Mouse (Mus musculus) myocyte (in vitro differentiated cells): ENCODE measurements at regions not wholly inside any gene's neighbourhood (a gene's known extent, or its start where the extent isn't known, plus 50 kb on each side); places are given as distances from the start of the nearest gene placed in this dataset.

Source experiments
- H3K27me3 ChIP-seq: one replicate; pipeline ENCODE4 v1.6.1; 2011; ENCODE audit not compliant: control insufficient read depth, insufficient read depth, insufficient read length
- H3K36me3 ChIP-seq: one replicate; pipeline ENCODE4 v1.6.1; 2011; ENCODE audit not compliant: control insufficient read depth, insufficient read depth
- H3K4me2 ChIP-seq: one replicate; pipeline ENCODE4 v1.6.1; 2011; ENCODE audit warnings: low read depth, control low read depth
- H3K4me3 ChIP-seq: one replicate; pipeline ENCODE4 v1.5.1; 2011; ENCODE audit warnings: mild to moderate bottlenecking, control low read depth, moderate library complexity
- H3K79me2 ChIP-seq: one replicate; pipeline ENCODE4 v1.6.1; 2011; ENCODE audit not compliant: control insufficient read depth, insufficient read depth
- H3ac ChIP-seq: one replicate; pipeline ENCODE4 v1.6.1; 2011; ENCODE audit not compliant: control insufficient read depth, insufficient read length
- CEBPB ChIP-seq: IDR thresholded peaks from 2 replicates; pipeline ENCODE4 v1.6.1; 2011; ENCODE audit warnings: mild to moderate bottlenecking, moderate library complexity; ENCODE audit not compliant: poor library complexity, insufficient read depth, severe bottlenecking
- E2F4 ChIP-seq: IDR thresholded peaks from one replicate; pipeline ENCODE4 v1.6.1; 2011; ENCODE audit warnings: mild to moderate bottlenecking, control low read depth, moderate library complexity; ENCODE audit not compliant: insufficient read depth
- MAX ChIP-seq: IDR thresholded peaks from one replicate; pipeline ENCODE4 v1.6.1; 2011; ENCODE audit warnings: low read depth, mild to moderate bottlenecking, control low read depth
- MYOD1 ChIP-seq, 3 experiments: IDR thresholded peaks; one replicate each; pipeline ENCODE4 v1.6.1; 2011; ENCODE audit warnings: control low read depth in 2 of 3, low read depth in 2 of 3, mild to moderate bottlenecking in 2 of 3, moderate library complexity in 1 of 3; ENCODE audit not compliant: insufficient read length in 2 of 3, control insufficient read depth in 1 of 3
- MYOG ChIP-seq, 3 experiments: IDR thresholded peaks; one replicate each; pipeline ENCODE4 v1.6.1; 2011; ENCODE audit warnings: control low read depth in 2 of 3, low read depth in 2 of 3, mild to moderate bottlenecking in 2 of 3; ENCODE audit not compliant: insufficient read length in 2 of 3, control insufficient read depth in 1 of 3, insufficient read depth in 1 of 3
- POLR2A ChIP-seq: IDR thresholded peaks from one replicate; pipeline ENCODE4 v1.6.1; 2011; ENCODE audit warnings: low read depth, mild to moderate bottlenecking, control low read depth, moderate library complexity; ENCODE audit not compliant: insufficient read length
- POLR2AphosphoS2 ChIP-seq: IDR thresholded peaks from one replicate; pipeline ENCODE4 v1.6.1; 2011; ENCODE audit warnings: low read depth, control low read depth; ENCODE audit not compliant: insufficient read length
- REST ChIP-seq: IDR thresholded peaks from one replicate; pipeline ENCODE4 v1.6.1; 2011; ENCODE audit warnings: mild to moderate bottlenecking, control low read depth, moderate library complexity; ENCODE audit not compliant: insufficient read depth, insufficient read length
- SRF ChIP-seq: IDR thresholded peaks from one replicate; pipeline ENCODE4 v1.6.1; 2011; ENCODE audit warnings: low read depth; ENCODE audit not compliant: control insufficient read depth, insufficient read length
- TCF12 ChIP-seq: IDR thresholded peaks from one replicate; pipeline ENCODE4 v1.6.1; 2011; ENCODE audit warnings: mild to moderate bottlenecking, control low read depth; ENCODE audit not compliant: poor library complexity, insufficient read depth, severe bottlenecking
- TCF3 ChIP-seq: IDR thresholded peaks from one replicate; pipeline ENCODE4 v1.6.1; 2011; ENCODE audit warnings: low read depth, control low read depth; ENCODE audit not compliant: insufficient read length
- USF1 ChIP-seq: IDR thresholded peaks from one replicate; pipeline ENCODE4 v1.6.1; 2011; ENCODE audit warnings: low read depth, mild to moderate bottlenecking, control low read depth, moderate library complexity

- H3ac ChIP-seq: no peak overlapping the region
- no peak overlapping the region for H3K4me2 ChIP-seq
- TF ChIP-seq REST (no peak), MYOD1 (IDR thresholded peaks at IDR 0.05; ENCODE audit: control insufficient read depth in 1 of 3, insufficient read length in 2 of 3, low read depth in 2 of 3) (no peak), POLR2AphosphoS2 (no peak), TCF12 (no peak), SRF (no peak), MYOG (IDR thresholded peaks at IDR 0.05; ENCODE audit: control insufficient read depth in 1 of 3, insufficient read depth in 1 of 3, insufficient read length in 2 of 3, low read depth in 2 of 3) (no peak), POLR2A (no peak), E2F4 (no peak), TCF3 (no peak), USF1 (no peak), CEBPB (no peak), MAX (no peak)
- no peaks in the 10 kb centered on the region for H3K79me2 ChIP-seq
- H3K36me3 ChIP-seq: no peaks in the 10 kb centered on the region
- H3K4me3 ChIP-seq: no peak overlapping the region
- H3K27me3 ChIP-seq: no peaks in the 10 kb centered on the region
Observed at GRCm38 (mm10) chr10:96325297-96325696, 188.9 kb downstream of the Gm5426 start.

- TF ChIP-seq E2F4 (no peak), CEBPB (no peak), USF1 (no peak), MAX (no peak), REST (no peak), SRF (no peak), MYOD1 (IDR thresholded peaks at IDR 0.05; ENCODE audit: control insufficient read depth in 1 of 3, insufficient read length in 2 of 3, low read depth in 2 of 3) (no peak)
- no peak overlapping the region for H3K4me3 ChIP-seq
- no peaks in the 10 kb centered on the region for H3K79me2 ChIP-seq
- H3K4me2 ChIP-seq: no peak overlapping the region
- H3ac ChIP-seq: no peak overlapping the region
- no peaks in the 10 kb centered on the region for H3K27me3 ChIP-seq
- H3K36me3 ChIP-seq: no peaks in the 10 kb centered on the region
Observed at GRCm38 (mm10) chr10:96330639-96331487, 194.5 kb downstream of the Gm5426 start.

- no peak overlapping the region for H3ac ChIP-seq
- H3K4me3 ChIP-seq: no peak overlapping the region
- no peak for TF ChIP-seq TCF12
- no peak for TF ChIP-seq E2F4
- no peak for TF ChIP-seq SRF
- TF ChIP-seq POLR2AphosphoS2: no peak
- TF ChIP-seq TCF3: no peak
- TF ChIP-seq USF1: no peak
- no peak for TF ChIP-seq REST
- TF ChIP-seq MYOD1 (IDR thresholded peaks at IDR 0.05; ENCODE audit: control insufficient read depth in 1 of 3, insufficient read length in 2 of 3, low read depth in 2 of 3): no peak
- no peak for TF ChIP-seq CEBPB
- TF ChIP-seq POLR2A: no peak
- TF ChIP-seq MAX: no peak
- TF ChIP-seq MYOG (IDR thresholded peaks at IDR 0.05; ENCODE audit: control insufficient read depth in 1 of 3, insufficient read depth in 1 of 3, insufficient read length in 2 of 3, low read depth in 2 of 3): no peak
- H3K36me3 ChIP-seq: no peaks in the 10 kb centered on the region
- no peak overlapping the region for H3K4me2 ChIP-seq
- H3K27me3 ChIP-seq: no peaks in the 10 kb centered on the region
- H3K79me2 ChIP-seq: no peaks in the 10 kb centered on the region
Observed at GRCm38 (mm10) chr10:96332731-96333201, 196.4 kb downstream of the Gm5426 start.

- no peaks in the 10 kb centered on the region for H3K36me3 ChIP-seq
- no peak overlapping the region for H3K4me3 ChIP-seq
- TF ChIP-seq CEBPB (no peak), TCF12 (no peak), USF1 (no peak), POLR2AphosphoS2 (no peak), MYOD1 (IDR thresholded peaks at IDR 0.05; ENCODE audit: control insufficient read depth in 1 of 3, insufficient read length in 2 of 3, low read depth in 2 of 3) (no peak), MAX (no peak), SRF (no peak), REST (no peak), TCF3 (no peak), MYOG (IDR thresholded peaks at IDR 0.05; ENCODE audit: control insufficient read depth in 1 of 3, insufficient read depth in 1 of 3, insufficient read length in 2 of 3, low read depth in 2 of 3) (no peak), E2F4 (no peak), POLR2A (no peak)
- no peaks in the 10 kb centered on the region for H3K79me2 ChIP-seq
- no peak overlapping the region for H3ac ChIP-seq
- H3K4me2 ChIP-seq: no peak overlapping the region
- H3K27me3 ChIP-seq: no peaks in the 10 kb centered on the region
Observed at GRCm38 (mm10) chr10:96333224-96333623, 196.8 kb downstream of the Gm5426 start.

GRCm38 (mm10) chr10:96336271-96336670, 199.9 kb downstream of the Gm5426 start:
- H3K79me2 ChIP-seq: no peaks in the 10 kb centered on the region
- no peak for TF ChIP-seq TCF12
- TF ChIP-seq E2F4: no peak
- no peak for TF ChIP-seq REST
- TF ChIP-seq MYOD1 (IDR thresholded peaks at IDR 0.05; ENCODE audit: control insufficient read depth in 1 of 3, insufficient read length in 2 of 3, low read depth in 2 of 3): no peak
- TF ChIP-seq TCF3: no peak
- H3ac ChIP-seq: no peak overlapping the region
- H3K27me3 ChIP-seq: no peaks in the 10 kb centered on the region
- no peak overlapping the region for H3K4me2 ChIP-seq
- no peaks in the 10 kb centered on the region for H3K36me3 ChIP-seq
- no peak overlapping the region for H3K4me3 ChIP-seq
